Mouse (Mus musculus): ENCODE measurements around the gene Tomm34.

Tomm34 gene

DNA sequence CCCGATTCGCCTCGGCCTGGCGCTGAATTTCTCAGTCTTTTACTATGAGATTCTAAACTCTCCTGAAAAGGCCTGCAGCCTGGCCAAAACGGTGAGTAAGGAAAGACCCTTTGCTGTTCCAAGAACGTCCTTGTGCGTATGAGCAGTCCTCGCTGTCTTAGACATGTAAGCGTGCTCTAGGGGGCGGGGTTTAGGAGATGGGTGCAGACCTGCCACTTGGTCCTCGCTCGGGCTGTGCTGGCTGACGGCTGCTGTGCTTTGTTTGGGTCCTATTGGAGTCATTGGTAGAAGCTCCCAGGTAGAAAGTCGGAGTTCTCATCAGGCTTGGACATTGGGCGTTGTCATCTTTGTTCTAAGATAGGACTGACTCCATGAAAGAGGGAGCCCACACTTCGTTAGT is 55.7 kb downstream of the Tomm34 start:
- DNase-seq (ENCODE audit: extremely low spot score, low read depth, low spot score), result no peak

DNA sequence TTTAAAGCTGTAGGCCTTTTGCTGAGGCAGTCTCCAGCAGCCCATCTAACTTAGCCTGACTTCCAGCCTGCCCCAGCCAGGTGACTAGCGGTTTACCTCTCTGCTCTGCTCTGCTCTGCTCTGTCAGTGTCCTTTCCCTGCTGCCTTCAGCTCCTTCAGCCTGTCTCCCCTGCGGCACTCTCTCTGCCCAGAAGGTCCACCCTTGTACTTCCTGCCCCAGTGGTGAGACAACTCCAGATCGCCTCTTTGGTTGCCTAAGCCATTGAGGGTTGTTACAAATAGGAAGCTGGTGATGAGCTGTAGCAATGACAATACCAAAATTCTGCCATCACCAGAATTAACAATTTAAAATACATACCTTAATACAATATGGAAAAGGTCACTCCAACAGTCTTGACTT is 60.0 kb downstream of the Tomm34 start:
- DNase-seq (ENCODE audit: extremely low spot score, low read depth, low spot score), result no peak

DNA sequence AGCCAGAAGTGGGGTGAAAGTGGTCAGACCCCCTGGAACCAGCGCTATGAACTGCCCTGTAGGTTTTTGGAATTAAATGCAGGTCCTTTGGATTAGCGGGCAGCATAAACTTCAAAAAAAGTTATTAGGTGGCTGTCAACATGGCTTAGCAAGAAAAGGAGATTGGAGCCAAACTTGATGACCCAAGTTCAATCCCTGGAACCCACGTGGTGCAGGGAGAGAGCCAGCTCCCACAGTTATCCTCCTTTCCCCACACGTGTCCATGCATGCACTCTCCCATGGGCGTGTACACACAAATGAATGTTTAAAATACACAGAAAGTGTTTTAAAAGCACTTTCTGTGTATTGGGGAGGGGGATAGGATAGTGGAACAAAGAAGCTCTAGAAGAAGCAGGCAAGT is 60.5 kb downstream of the Tomm34 start:
- no peak for DNase-seq (ENCODE audit: extremely low spot score, low read depth, low spot score)

DNA sequence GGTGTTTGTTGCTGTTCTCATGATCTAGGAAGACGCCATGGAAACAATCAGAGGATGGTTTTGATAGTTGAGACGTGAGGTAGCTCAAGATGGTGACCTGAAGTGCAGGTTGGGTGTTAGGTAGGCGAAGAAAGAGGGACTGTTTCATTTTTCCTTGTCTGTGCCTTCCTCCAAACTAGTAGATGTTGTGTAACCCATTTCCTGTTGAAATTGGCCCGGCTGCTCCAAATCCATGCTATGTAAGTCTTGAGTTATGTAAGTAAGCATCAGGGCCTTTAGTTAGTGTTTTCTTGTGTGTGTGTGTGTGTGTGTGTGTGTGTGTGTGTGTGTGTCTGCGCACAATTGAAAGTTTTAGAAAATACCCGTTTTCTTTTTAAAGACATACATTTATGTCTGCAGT is 61.7 kb downstream of the Tomm34 start:
- DNase-seq (ENCODE audit: extremely low spot score, low read depth, low spot score), result no peak

DNA sequence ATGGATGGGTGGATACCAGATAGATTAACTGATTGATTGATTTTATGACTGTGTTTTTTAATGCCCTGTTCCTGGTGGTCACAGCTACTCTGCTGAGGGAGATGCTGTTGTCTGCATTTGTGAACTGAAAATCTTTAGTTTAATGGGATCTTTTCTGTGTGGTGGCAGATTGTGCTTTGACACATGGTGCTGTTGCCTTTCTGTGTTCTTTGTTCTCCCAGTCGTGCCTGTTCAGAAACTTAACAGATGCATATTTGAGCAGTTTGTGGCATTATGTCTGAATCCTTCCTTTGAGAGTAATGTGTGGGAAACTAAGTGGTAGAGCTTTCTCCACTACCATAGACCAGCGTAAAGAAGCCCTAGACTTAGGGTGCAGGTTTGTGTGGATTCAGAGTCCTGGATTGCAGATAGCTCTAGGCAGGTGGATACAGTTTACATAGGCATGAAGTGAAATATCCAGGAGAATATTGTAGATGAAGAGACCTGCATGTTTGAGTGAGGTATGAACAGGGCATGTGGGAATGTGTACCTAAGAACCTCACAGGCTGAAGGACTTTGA is 62.9 kb downstream of the Tomm34 start:
- no peak for DNase-seq (ENCODE audit: extremely low spot score, low read depth, low spot score)

DNA sequence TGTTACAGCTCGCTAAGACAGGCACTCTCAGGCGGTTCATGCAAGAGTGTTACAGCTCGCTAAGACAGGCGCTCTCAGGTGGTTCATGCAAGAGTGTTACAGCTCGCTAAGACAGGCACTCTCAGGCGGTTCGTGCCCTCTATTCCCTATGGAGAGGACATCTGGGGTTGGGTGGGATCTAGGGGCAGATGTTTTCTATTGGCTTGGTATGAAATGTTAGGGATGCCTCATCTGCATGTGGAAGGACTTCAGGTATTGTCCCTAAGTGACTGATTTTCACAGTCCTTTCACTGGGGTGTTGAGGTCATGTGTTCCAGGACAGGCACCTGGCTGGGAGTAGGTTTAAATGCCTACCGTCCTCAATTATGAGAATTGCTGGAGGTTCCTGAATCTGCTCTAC is 63.4 kb downstream of the Tomm34 start:
- DNase-seq (ENCODE audit: extremely low spot score, low read depth, low spot score), result no peak

DNA sequence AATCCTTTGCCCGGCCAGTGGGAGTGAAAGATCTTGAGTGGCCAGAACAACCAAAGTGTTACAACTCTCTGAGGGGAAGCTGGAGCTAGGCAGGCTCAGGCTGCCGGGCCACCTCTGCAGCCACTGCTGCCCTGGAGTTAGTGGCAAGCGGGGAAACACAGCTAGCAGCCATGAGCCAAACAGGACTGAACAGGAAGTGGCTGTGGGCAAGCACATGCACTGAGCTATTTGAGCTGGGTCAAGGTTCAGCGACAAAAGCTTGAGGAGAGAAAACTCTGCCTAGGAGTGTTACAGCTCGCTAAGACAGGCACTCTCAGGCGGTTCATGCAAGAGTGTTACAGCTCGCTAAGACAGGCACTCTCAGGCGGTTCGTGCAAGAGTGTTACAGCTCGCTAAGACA is 64.0 kb downstream of the Tomm34 start:
- DNase-seq (ENCODE audit: extremely low spot score, low read depth, low spot score), result no peak

DNA sequence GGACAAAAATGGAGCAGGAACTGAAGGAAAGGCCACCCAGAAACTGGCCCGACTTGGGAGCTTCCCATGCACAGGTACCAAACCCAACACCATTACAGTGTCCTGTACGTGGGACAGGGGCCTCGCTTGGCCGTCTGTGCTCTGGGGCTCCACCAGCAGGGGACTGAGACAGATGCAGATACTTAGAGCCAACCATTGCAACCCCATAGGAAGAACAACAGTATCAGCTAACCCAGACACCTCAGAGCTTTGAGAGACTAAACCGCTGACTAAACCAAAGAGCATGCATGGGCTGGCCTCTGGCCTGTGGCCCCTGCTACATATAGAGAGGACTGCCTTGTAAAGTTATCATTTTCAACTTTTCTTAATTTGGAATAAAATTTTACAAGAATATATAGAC is 66.5 kb downstream of the Tomm34 start:
- DNase-seq (ENCODE audit: extremely low spot score, low read depth, low spot score), result no peak

Data from hindlimb bud, embryonic 11.5 days (tissue).